Mouse (Mus musculus) heart, embryonic 13.5 days (tissue): Measurements from ENCODE around the gene Metap2. TPM values are rescaled to one million over a fixed set of nuclear protein-coding genes. Genes with fewer than 3 reads are reported as not detected.

Experiments
- ATAC-seq: fragments of 200-750 bp; cut with Nextera tagmentation; 2 replicates; pipeline ENCODE4 v1.8.0; 2017; ENCODE audit warnings: moderate TSS enrichment; ENCODE audit not compliant: insufficient number of reproducible peaks, low FRiP score, low TSS enrichment; ENCODE audit errors: extremely low read depth
- H3K27ac ChIP-seq: fragments of 300-500 bp; sonication (generic); replicated peaks from 2 replicates; pipeline ENCODE4 v1.5.1; 2015; ENCODE audit warnings: moderate library complexity, mild to moderate bottlenecking, inconsistent platforms
- H3K27me3 ChIP-seq: fragments of 300-500 bp; sonication (generic); replicated peaks from 2 replicates; pipeline ENCODE4 v1.6.1; 2015; ENCODE audit warnings: mild to moderate bottlenecking, inconsistent platforms
- H3K36me3 ChIP-seq: fragments of 300-500 bp; sonication (generic); 2 replicates; pipeline ENCODE4 v1.6.1; 2015; ENCODE audit warnings: mild to moderate bottlenecking, inconsistent platforms
- H3K4me1 ChIP-seq: fragments of 300-500 bp; sonication (generic); 2 replicates; pipeline ENCODE4 v1.6.1; 2015; ENCODE audit warnings: inconsistent platforms
- H3K4me2 ChIP-seq: fragments of 300-500 bp; sonication (generic); 2 replicates; pipeline ENCODE4 v1.6.1; 2015; ENCODE audit warnings: inconsistent platforms, mild to moderate bottlenecking, moderate library complexity
- H3K4me3 ChIP-seq: fragments of 300-500 bp; sonication (generic); 2 replicates; pipeline ENCODE4 v1.5.1; 2015; ENCODE audit warnings: moderate library complexity, mild to moderate bottlenecking, inconsistent platforms
- H3K9ac ChIP-seq: fragments of 300-500 bp; sonication (generic); 2 replicates; pipeline ENCODE4 v1.6.1; 2015; ENCODE audit warnings: inconsistent platforms, mild to moderate bottlenecking, moderate library complexity
- H3K9me3 ChIP-seq: fragments of 300-500 bp; sonication (generic); 2 replicates; pipeline ENCODE4 v1.6.1; 2016; ENCODE audit warnings: inconsistent platforms
- WGBS: fragments of 180-500 bp; shearing (Covaris S2); methylation state at CpG from one replicate; pipeline ENCODE4 v1.1.7; 2015; ENCODE audit warnings: mixed read lengths; 5-methylcytosine and 5-hydroxymethylcytosine counted together
- polyA plus RNA-seq: library from polyadenylated mRNA; unstranded; fragments of >200 nt; fragmentation: Nextera tagmentation; extraction: Ambion mirVana; gene quantifications from 2 replicates; pipeline ENCODE4 v1.2.1, GENCODE M21; 2015

The Metap2 gene
- polyA plus RNA-seq, 1 experiment from 2014 or later: 141 TPM

DNA sequence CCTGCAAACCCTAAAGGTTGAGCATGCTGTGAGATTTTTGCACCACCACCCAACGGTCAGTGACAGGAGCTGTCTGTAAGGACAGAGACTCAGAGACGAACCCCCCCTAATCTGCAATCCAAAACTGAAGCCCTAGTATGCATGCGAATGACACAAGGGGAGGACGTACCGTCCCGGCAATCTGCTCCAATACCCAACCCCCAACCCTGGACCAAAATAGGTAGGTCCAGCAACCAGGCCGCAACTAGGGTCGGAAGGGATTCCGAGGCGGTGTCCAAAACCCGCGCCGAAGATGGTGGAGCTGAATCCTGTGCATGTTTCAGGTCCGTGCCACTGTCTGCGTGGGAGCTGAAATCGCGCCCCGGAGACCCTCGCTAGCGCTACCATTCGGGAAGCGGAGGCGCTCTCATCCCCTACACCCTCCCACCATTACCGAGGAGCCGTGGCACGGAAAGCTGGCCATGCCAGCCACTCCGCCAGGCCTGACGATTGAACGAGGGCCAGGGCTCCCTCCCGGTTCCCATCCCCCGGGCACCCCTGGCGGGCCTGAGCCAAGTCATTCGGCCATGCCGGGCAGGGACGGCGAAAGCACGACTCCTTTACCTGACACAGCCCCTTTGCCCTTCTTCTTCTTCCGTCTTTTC lies 7.8 kb downstream of the Metap2 start:
- H3K4me2 ChIP-seq: peak overlapping the region; percentile 86
- under 1% methylated on average over 38 of the region's 38 CpGs for WGBS
- peaks cover 12% of the 10 kb centered on the region for H3K4me1 ChIP-seq
- H3K9ac ChIP-seq: peak overlapping the region; percentile 98
- H3K27ac ChIP-seq: peak overlapping the region; percentile 92
- H3K27me3 ChIP-seq: no peaks in the 10 kb centered on the region
- no peaks in the 10 kb centered on the region for H3K9me3 ChIP-seq
- ATAC-seq: peak; percentile 48
- peak overlapping the region; percentile 93 for H3K4me3 ChIP-seq
- H3K36me3 ChIP-seq: peaks cover 30% of the 10 kb centered on the region

DNA sequence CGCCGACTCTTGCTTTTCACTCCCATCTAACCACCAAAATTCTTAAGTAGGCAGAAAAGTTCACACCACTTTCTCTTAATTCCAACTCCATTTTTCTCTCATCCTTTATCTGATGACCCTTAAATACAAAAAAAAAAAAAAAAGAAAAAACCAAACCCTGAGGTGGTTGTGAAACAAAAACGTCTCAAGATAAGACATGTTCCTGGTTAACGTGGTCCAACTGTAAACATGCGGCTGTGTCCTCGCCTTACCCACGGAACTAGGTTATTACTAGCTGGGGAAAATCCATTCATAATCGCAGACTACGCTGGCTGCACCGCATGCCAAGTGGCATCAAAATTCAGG lies 8.3 kb downstream of the Metap2 start:
- no peak for ATAC-seq
- peak overlapping the region; percentile 93 for H3K4me3 ChIP-seq
- peaks cover 12% of the 10 kb centered on the region for H3K4me1 ChIP-seq
- H3K9me3 ChIP-seq: no peaks in the 10 kb centered on the region
- peaks cover 35% of the 10 kb centered on the region for H3K36me3 ChIP-seq
- H3K4me2 ChIP-seq: peak overlapping the region; percentile 86
- 14% methylated on average over 10 of the region's 10 CpGs for WGBS
- no peaks in the 10 kb centered on the region for H3K27me3 ChIP-seq
- H3K9ac ChIP-seq: peak overlapping the region; percentile 98
- H3K27ac ChIP-seq: peak overlapping the region; percentile 92; the same call in 1 of the 2 replicates

DNA sequence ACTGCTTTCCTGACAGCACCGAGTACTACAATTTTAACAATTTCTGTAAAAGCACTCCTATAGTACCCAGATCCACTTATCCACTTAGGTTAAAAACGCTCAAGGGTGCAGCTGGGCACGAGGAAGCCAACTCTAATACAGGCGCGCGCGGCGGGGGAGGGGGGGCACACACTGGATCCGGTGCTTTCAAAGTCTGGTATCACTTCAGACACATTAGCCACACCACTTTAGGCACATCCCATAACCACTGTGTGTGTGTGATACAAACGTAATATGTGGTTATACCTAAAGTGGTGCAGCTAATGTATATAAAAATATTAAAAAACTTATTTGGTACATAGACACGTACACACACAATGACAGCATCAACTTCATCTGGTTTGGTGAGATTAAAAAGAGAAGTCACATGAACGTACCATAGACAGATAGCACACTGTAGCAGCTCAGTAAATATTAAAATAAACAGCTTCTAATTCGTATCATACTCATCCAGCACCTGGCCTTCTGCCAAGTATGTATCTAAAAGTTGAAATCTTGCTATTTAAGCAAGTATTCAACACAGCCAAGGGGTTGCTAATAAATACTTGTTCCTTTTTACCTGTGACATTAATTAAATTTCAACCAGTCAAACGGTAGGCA lies 10.9 kb downstream of the Metap2 start:
- WGBS: 91% methylated on average over 14 of the region's 14 CpGs
- no peak overlapping the region for H3K4me3 ChIP-seq
- H3K4me2 ChIP-seq: no peak overlapping the region
- H3K9ac ChIP-seq: no peak overlapping the region
- no peak overlapping the region for H3K27ac ChIP-seq
- no peaks in the 10 kb centered on the region for H3K27me3 ChIP-seq
- peaks cover 14% of the 10 kb centered on the region for H3K4me1 ChIP-seq
- ATAC-seq: no peak
- H3K9me3 ChIP-seq: no peaks in the 10 kb centered on the region
- peaks cover 44% of the 10 kb centered on the region for H3K36me3 ChIP-seq

DNA sequence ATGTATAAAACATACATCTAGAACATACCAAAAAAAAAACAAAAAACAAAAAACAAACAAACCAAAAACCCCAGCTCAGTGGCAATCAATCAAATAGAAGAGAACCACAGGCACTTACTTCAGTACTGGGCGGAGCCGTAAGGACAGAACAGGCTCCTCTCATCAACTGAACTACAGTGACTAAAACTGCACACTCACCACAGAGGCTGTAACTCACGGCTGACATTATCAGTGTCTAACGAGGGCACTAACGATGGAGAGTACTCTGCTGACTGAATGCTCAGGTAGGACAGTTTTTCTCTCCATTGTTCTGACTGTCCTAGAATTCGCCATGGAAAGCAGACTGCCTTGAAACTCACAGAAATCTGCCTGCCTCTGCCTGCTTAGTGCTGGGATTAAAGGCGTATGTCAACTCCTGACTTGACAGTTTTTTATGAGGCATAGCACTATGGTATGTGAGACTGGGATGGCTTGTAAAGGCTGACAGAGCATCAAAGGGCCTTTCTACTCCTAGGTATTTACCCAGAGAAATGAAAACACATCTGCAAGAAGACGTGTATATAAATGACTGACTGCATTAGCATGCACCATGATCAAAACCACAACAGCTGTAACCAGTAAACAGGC lies 14.0 kb downstream of the Metap2 start:
- 72% methylated on average over 8 of the region's 8 CpGs for WGBS

DNA sequence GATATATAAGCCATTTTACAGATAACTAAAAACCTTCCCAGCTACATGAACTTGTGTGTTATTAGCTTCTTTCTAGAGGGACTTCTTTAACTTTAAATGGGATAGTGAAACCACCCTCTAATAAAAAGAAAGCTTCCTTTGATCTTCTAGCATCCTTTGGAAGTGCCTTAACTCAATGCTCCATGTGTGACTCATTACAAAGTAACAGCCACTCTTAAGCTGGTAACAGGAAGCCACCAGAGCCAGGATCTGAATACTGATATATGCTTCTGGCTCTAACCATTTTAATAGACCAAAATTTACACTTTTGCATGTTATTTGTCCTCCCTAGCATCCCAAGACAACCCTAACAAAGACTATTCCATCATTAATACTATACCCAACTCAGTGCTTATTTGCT lies 15.0 kb downstream of the Metap2 start:
- H3K27me3 ChIP-seq: no peaks in the 10 kb centered on the region
- H3K36me3 ChIP-seq: peaks cover 68% of the 10 kb centered on the region
- no peak overlapping the region for H3K27ac ChIP-seq
- H3K4me2 ChIP-seq: no peak overlapping the region
- H3K9ac ChIP-seq: no peak overlapping the region
- ATAC-seq: no peak
- 0 out of 2 replicates have a peak, but pooled peaks cover 2% of the 10 kb centered on the region for H3K4me1 ChIP-seq
- H3K4me3 ChIP-seq: no peak overlapping the region
- H3K9me3 ChIP-seq: no peaks in the 10 kb centered on the region

More for the DNA sequence above, 14.0 kb downstream of the Metap2 start:
- H3K4me1 ChIP-seq: peaks cover 3% of the 10 kb centered on the region
- H3K9ac ChIP-seq: no peak overlapping the region
- H3K27me3 ChIP-seq: no peaks in the 10 kb centered on the region
- H3K9me3 ChIP-seq: no peaks in the 10 kb centered on the region
- no peak for ATAC-seq
- no peak overlapping the region for H3K27ac ChIP-seq
- peaks cover 68% of the 10 kb centered on the region for H3K36me3 ChIP-seq
- no peak overlapping the region for H3K4me2 ChIP-seq
- no peak overlapping the region for H3K4me3 ChIP-seq

DNA sequence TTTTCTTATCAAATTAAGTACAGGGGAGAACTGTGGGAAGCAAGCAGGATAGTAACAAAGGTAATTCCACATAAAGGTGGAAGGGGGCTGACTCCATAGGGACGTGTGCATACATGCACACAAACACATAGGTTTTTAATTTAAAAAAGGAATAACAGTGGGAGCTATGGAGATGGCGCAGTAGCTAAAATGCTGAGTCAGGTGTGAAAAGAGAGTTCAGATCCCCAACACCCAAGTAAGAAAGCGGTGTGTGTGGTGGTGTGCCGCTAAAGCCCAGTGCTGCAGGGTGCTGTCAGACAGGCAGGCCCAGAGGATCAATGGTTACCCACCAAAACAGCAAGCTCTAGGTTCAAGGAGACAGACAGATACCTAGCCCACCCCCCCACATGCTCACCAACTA lies 18.2 kb downstream of the Metap2 start:
- Histone ChIP-seq H3K9me3 (no peaks in the 10 kb centered on the region), H3K9ac (no peak overlapping the region), H3K27me3 (no peaks in the 10 kb centered on the region), H3K4me1 (0 out of 2 replicates have a peak, but pooled peaks cover 2% of the 10 kb centered on the region), H3K4me3 (no peak overlapping the region), H3K4me2 (no peak overlapping the region), H3K36me3 (peaks cover 64% of the 10 kb centered on the region), H3K27ac (no peak overlapping the region)
- ATAC-seq: no peak
- WGBS: 91% methylated on average over 4 of the region's 4 CpGs

DNA sequence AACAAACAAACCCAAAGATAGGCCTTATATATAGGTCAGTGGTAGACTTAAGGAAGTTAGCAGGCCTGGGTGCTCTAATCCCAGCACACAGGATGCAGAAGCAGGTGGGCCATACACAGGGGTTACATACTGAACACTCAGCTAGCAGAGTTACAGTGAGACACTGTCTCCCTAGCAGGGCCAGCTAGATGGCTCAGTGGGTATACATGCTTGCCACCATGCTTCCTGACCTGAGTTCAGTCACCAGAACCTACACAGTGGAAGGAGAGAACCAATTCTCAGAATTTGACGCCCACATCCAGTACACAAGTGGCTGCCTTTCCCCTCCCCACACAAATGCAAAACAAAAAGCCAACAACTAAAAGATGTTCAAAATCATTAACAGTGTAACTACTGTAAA lies 20.1 kb downstream of the Metap2 start:
- no peak overlapping the region for H3K4me2 ChIP-seq
- WGBS: 83% methylated on average over 1 of the region's 1 CpGs
- H3K4me1 ChIP-seq: no peaks in the 10 kb centered on the region
- H3K9me3 ChIP-seq: no peaks in the 10 kb centered on the region
- H3K36me3 ChIP-seq: peaks cover 70% of the 10 kb centered on the region
- no peak overlapping the region for H3K4me3 ChIP-seq
- ATAC-seq: no peak
- no peak overlapping the region for H3K27ac ChIP-seq
- H3K9ac ChIP-seq: no peak overlapping the region
- H3K27me3 ChIP-seq: no peaks in the 10 kb centered on the region

DNA sequence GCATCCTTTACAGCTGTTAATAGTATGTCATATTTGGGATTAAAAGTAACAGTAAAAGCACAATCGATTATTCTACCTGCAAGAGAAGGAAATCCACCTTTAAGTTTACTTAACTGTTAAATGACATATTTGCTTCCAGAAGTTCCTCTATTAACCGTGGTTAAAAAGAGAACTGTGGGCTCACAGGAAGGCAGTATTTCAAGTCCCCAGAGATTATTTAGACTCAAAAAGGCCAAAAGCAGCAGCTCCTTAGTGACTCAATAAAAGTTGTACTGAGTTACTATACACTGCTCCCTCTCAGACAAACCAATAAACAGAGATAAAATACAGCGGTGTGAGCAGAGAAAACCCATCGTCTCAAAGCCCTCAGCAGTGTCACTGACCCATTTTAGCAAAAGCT lies 28.0 kb downstream of the Metap2 start:
- Histone ChIP-seq H3K4me1 (no peaks in the 10 kb centered on the region), H3K4me3 (no peak overlapping the region), H3K27me3 (no peaks in the 10 kb centered on the region), H3K36me3 (peaks cover 93% of the 10 kb centered on the region), H3K9me3 (no peaks in the 10 kb centered on the region), H3K9ac (no peak overlapping the region), H3K27ac (no peak overlapping the region), H3K4me2 (no peak overlapping the region)
- WGBS: 89% methylated on average over 4 of the region's 4 CpGs
- ATAC-seq: no peak

DNA sequence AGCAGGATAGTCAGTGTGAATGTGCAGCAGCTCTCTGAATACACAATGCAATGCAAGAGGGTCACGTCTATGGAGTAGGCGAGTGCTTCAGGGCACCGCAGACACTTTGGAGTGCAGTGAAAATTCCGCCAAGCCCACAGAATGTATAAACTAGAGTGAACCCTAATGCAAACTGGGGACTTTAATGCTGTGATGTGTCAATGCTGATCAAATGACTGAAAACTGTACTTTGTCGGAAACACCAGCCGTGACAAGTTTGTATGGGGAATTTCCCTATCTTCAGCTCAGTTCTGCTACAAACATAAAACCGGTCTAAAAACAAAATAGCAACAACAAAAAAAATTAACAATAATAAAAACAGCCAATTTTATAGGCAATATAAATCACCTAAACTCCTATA lies 28.5 kb downstream of the Metap2 start:
- Histone ChIP-seq H3K36me3 (peaks cover 92% of the 10 kb centered on the region), H3K4me3 (no peak overlapping the region)
- whole genome bisulfite sequencing: 96% methylated on average over 7 of the region's 7 CpGs

DNA sequence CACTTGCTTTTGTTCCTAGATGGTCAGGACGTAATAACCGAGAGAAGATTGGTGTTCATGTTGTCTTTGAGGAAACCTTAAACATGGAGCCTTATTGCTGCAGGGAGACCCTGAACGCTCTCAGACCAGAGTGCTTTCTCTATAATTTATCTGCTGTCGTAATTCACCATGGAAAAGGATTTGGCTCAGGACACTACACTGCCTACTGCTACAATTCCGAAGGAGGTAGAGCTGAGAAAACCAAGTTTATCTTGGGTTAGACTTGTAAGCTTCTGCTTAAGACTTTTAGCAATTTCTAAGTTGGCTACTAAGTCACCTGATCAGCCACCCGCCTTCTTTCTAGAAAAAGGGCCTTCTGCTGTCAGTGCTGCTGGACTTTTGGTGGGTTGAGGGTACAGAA lies 40.8 kb downstream of the Metap2 start:
- Histone ChIP-seq H3K4me3 (no peak overlapping the region), H3K4me1 (no peaks in the 10 kb centered on the region), H3K9ac (no peak overlapping the region), H3K27me3 (no peaks in the 10 kb centered on the region), H3K9me3 (no peaks in the 10 kb centered on the region), H3K4me2 (no peak overlapping the region), H3K36me3 (peaks cover 35% of the 10 kb centered on the region), H3K27ac (no peak overlapping the region)
- no peak for ATAC-seq
- 90% methylated on average over 6 of the region's 6 CpGs for WGBS

More for the DNA sequence above, 28.5 kb downstream of the Metap2 start:
- Histone ChIP-seq H3K4me1 (no peaks in the 10 kb centered on the region), H3K27ac (no peak overlapping the region), H3K27me3 (no peaks in the 10 kb centered on the region), H3K4me2 (no peak overlapping the region), H3K9ac (no peak overlapping the region), H3K9me3 (no peaks in the 10 kb centered on the region)
- no peak for ATAC-seq

DNA sequence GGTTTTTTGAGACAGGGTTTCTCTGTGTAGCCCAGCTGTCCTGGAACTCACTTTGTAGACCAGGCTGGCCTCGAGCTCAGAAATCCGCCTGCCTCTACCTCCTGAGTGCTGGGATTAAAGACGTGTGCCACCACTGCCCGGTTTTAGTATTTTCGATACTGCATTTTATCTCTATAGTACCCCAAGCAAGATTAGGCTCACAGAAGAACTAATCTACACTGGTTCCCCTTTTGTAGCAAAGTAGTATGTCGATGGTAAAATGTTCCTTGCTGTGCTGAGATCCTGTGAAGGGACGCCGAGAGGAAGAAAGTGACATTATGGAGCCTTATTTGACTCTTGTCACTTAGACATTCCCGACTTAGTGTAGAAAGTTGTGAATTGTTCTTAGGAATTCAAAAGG lies 41.8 kb downstream of the Metap2 start:
- 83% methylated on average over 9 of the region's 9 CpGs for WGBS
- H3K36me3 ChIP-seq: peaks cover 25% of the 10 kb centered on the region
- no peak overlapping the region for H3K9ac ChIP-seq
- H3K4me3 ChIP-seq: no peak overlapping the region
- H3K4me1 ChIP-seq: no peaks in the 10 kb centered on the region
- ATAC-seq: no peak
- H3K27me3 ChIP-seq: no peaks in the 10 kb centered on the region
- no peak overlapping the region for H3K27ac ChIP-seq
- no peaks in the 10 kb centered on the region for H3K9me3 ChIP-seq
- H3K4me2 ChIP-seq: no peak overlapping the region
